Comparison of ENCODE assay signal across 8 mouse cellular contexts in the genomic region with DNA sequence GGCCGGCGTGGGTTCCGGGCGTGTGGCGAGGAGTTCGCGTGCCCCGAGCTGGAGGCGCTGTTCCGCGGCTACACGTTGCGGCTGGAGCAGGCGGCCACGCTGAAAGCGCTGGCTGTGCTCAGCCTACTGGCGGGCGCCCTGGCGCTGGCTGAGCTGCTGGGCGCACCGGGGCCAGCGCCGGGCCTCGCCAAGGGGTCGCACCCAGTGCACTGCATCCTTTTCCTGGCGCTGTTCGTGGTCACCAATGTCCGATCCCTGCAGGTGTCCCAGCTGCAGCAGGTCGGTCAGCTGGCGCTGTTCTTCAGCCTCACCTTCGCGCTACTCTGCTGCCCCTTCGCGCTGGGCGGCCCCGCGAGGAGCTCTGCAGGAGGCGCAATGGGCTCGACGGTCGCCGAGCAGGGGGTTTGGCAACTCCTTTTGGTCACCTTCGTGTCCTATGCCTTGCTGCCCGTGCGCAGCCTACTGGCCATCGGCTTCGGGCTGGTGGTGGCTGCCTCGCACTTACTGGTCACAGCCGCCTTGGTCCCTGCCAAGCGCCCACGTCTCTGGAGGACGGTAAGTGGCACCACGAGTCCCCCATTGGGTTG. TPM values are rescaled to one million over a fixed set of nuclear protein-coding genes. Genes with fewer than 3 reads are reported as not detected.
DNase-seq lines count a peak whose midpoint lies in the region; ATAC-seq and TF ChIP-seq lines count a peak whose summit lies in the region.

No protein-coding gene starts in this region.

- no peaks in the 10 kb centered on the region for H3K9me3 ChIP-seq in forebrain, embryonic 11.5 days (ENCODE audit: control insufficient read depth, low read length)
- H3K9me3 ChIP-seq in intestine, postnatal 0 days (ENCODE audit: control insufficient read depth), result no peaks in the 10 kb centered on the region
- H3K9me3 ChIP-seq in liver, embryonic 15.5 days (replicated peaks), result no peaks in the 10 kb centered on the region

- H3K27me3 ChIP-seq in forebrain, embryonic 11.5 days (ENCODE audit: control insufficient read depth, insufficient read depth, low read length), result peaks cover 19% of the 10 kb centered on the region
- peaks cover 35% of the 10 kb centered on the region for H3K27me3 ChIP-seq in intestine, postnatal 0 days (replicated peaks; ENCODE audit: control insufficient read depth, insufficient read depth, low read length)
- H3K27me3 ChIP-seq in liver, embryonic 15.5 days, result peaks cover 70% of the 10 kb centered on the region

- H3K36me3 ChIP-seq in forebrain, embryonic 11.5 days (ENCODE audit: control insufficient read depth, insufficient read depth, low read length), result no peaks in the 10 kb centered on the region
- no peaks in the 10 kb centered on the region for H3K36me3 ChIP-seq in intestine, postnatal 0 days (ENCODE audit: control insufficient read depth, insufficient read depth)
- no peaks in the 10 kb centered on the region for H3K36me3 ChIP-seq in liver, embryonic 15.5 days (replicated peaks)

- peak; percentile 66 for ATAC-seq in forebrain, embryonic 11.5 days (replicated peaks; ENCODE audit: low FRiP score)
- no peak for ATAC-seq in intestine, postnatal 0 days
- no peak for ATAC-seq in liver, embryonic 15.5 days (ENCODE audit: insufficient read depth)

- H3K9ac ChIP-seq in forebrain, embryonic 11.5 days (ENCODE audit: low read length), result peak overlapping the region; percentile 51
- no peak overlapping the region for H3K9ac ChIP-seq in intestine, postnatal 0 days (ENCODE audit: low read depth, low read length)
- H3K9ac ChIP-seq in liver, embryonic 15.5 days, result no peak overlapping the region

- DNase-seq in heart, adult 18-20 months, result peak; percentile 4 to 8
- DNase-seq in heart, adult 8-10 months (ENCODE audit: low spot score), result no peak
- peak; percentile 18 to 23 for DNase-seq in adrenal gland, postnatal 36 days
- DNase-seq in forebrain, embryonic 11.5 days (ENCODE audit: low spot score), result peak; percentile 73
- peak; percentile 64 for DNase-seq in right cerebral cortex, postnatal 25 days
- DNase-seq in spleen, postnatal 4 days (ENCODE audit: low spot score in 2 of 2), result no peak

- H3K4me3 ChIP-seq in forebrain, embryonic 11.5 days (ENCODE audit: low read depth, low read length), result peak overlapping the region; percentile 54
- H3K4me3 ChIP-seq in intestine, postnatal 0 days (ENCODE audit: low read depth, low read length), result peak overlapping the region; percentile 46
- peak overlapping the region; percentile 40 for H3K4me3 ChIP-seq in liver, embryonic 15.5 days (replicated peaks)

- TF ChIP-seq CTCF in intestine, postnatal 0 days (IDR thresholded peaks at IDR 0.05; ENCODE audit: low read depth), result peak; percentile 1

- H3K4me1 ChIP-seq in forebrain, embryonic 11.5 days (replicated peaks; ENCODE audit: control insufficient read depth, insufficient read depth, low read length), result peaks cover 7% of the 10 kb centered on the region; the same call in 1 of the 2 replicates
- H3K4me1 ChIP-seq in intestine, postnatal 0 days (replicated peaks; ENCODE audit: control insufficient read depth, insufficient read depth, low read length), result 0 out of 2 replicates have a peak, but pooled peaks cover 3% of the 10 kb centered on the region
- 0 out of 2 replicates have a peak, but pooled peaks cover 4% of the 10 kb centered on the region for H3K4me1 ChIP-seq in liver, embryonic 15.5 days (replicated peaks)

- no peak overlapping the region for H3K27ac ChIP-seq in forebrain, embryonic 11.5 days (ENCODE audit: low read depth, low read length)
- H3K27ac ChIP-seq in intestine, postnatal 0 days (ENCODE audit: low read depth, low read length), result no peak overlapping the region
- H3K27ac ChIP-seq in liver, embryonic 15.5 days (replicated peaks), result no peak overlapping the region

- H3K4me2 ChIP-seq in forebrain, embryonic 11.5 days (ENCODE audit: low read depth, low read length, severe bottlenecking), result peak overlapping the region; percentile 84
- peak overlapping the region; percentile 89 for H3K4me2 ChIP-seq in intestine, postnatal 0 days (replicated peaks; ENCODE audit: low read depth)
- peak overlapping the region; percentile 61 for H3K4me2 ChIP-seq in liver, embryonic 15.5 days

- WGBS in forebrain, embryonic 11.5 days, result under 1% methylated on average over 48 of the region's 53 CpGs
- under 1% methylated on average over 40 of the region's 53 CpGs for WGBS in intestine, postnatal 0 days
- WGBS in liver, embryonic 15.5 days (ENCODE audit: insufficient replicate concordance), result 1% methylated on average over 52 of the region's 53 CpGs

RNA-seq across cellular contexts. Expression of a gene that starts 0.5 kb away (rescaled TPM):
- total RNA-seq in heart, adult 18-20 months (2021), result 1 to 10 TPM; 1.3 to 2.0 TPM
- total RNA-seq in heart, adult 8-10 months (2022), result 1 to 10 TPM; 1.4 to 3.2 (median 2.0) TPM
- 1 to 10 TPM; 2.3 to 2.5 TPM for total RNA-seq in adrenal gland, postnatal 36 days (2021)
- 1.3 and 1.7 TPM in 2 replicates for polyA plus RNA-seq in forebrain, embryonic 11.5 days (2014; fragmentation: Nextera tagmentation; extraction: Ambion mirVana)
- polyA plus RNA-seq in intestine, postnatal 0 days (2015; fragmentation: Nextera tagmentation; extraction: Ambion mirVana), result 0.40 and 0.52 TPM in 2 replicates
- polyA plus RNA-seq in liver, embryonic 15.5 days (2015; fragmentation: Nextera tagmentation; extraction: Ambion mirVana), result 0.07 and 0.17 TPM in 2 replicates

Comparison
In these comparisons a context has a peak if more than half of its experiments do, and no peak if none do; other contexts are left out.
1. DNase-seq: peak in heart, adult 18-20 months (2 of 2), adrenal gland, postnatal 36 days (2 of 2), forebrain, embryonic 11.5 days (single experiment) and right cerebral cortex, postnatal 25 days (single experiment); none in heart, adult 8-10 months (single experiment) and spleen, postnatal 4 days (0 of 2).
2. Peak in every context shown above with its lines, with median percentiles within 50 percentile points of each other: H3K4me2 ChIP-seq and H3K4me3 ChIP-seq.